Mouse (Mus musculus): ENCODE measurements around the gene Camkk2. TPM values are rescaled to one million over a fixed set of nuclear protein-coding genes. Genes with fewer than 3 reads are reported as not detected.

The Camkk2 gene
- polyA plus RNA-seq, 1 experiment from 2014 or later, result 57.2 TPM

GRCm38 (mm10) chr5:122756680-122757079 is 22.5 kb downstream of the Camkk2 start:
- no peak overlapping the region for H3K4me3 ChIP-seq (replicated peaks; ENCODE audit: low read length)
- 84% methylated on average over 7 of the region's 7 CpGs for WGBS
- H3K4me1 ChIP-seq (replicated peaks; ENCODE audit: control insufficient read depth, insufficient read depth, low read length), result no peaks in the 10 kb centered on the region
- H3K4me2 ChIP-seq (replicated peaks), result no peak overlapping the region
- no peaks in the 10 kb centered on the region for H3K27me3 ChIP-seq (ENCODE audit: control insufficient read depth, insufficient read depth, low read length)
- no peak for ATAC-seq (ENCODE audit: low FRiP score)
- H3K36me3 ChIP-seq (replicated peaks; ENCODE audit: control insufficient read depth, insufficient read depth), result peaks cover 65% of the 10 kb centered on the region
- H3K9me3 ChIP-seq (ENCODE audit: control insufficient read depth, low read length), result no peaks in the 10 kb centered on the region
- H3K27ac ChIP-seq, result no peak overlapping the region
- DNase-seq (ENCODE audit: low spot score), result no peak
- H3K9ac ChIP-seq, result no peak overlapping the region

DNA sequence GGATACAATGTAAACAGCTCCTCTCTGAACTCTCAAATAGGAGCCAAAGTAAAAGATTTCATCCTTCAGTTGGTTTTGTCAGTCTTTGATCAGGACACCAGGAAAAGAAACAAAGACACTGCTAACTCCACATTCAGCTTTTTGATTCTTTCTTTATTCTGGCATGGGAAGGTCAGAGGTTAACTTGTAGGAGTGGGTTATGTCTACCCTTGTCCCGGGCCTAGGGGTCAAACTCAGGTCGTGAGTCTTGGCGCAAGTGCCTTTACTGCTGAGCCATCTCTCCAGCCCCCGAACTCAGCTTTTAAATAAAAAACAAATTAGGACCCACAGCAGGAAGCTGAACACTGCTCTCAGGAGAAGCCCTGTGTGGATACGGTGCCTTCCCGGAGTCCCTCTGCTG is 23.1 kb downstream of the Camkk2 start:
- 33% methylated on average over 6 of the region's 6 CpGs for WGBS
- ATAC-seq (ENCODE audit: low FRiP score), result no peak
- no peaks in the 10 kb centered on the region for H3K9me3 ChIP-seq (ENCODE audit: control insufficient read depth, low read length)
- no peak overlapping the region for H3K9ac ChIP-seq
- H3K4me1 ChIP-seq (replicated peaks; ENCODE audit: control insufficient read depth, insufficient read depth, low read length), result no peaks in the 10 kb centered on the region
- H3K27ac ChIP-seq, result no peak overlapping the region
- peaks cover 65% of the 10 kb centered on the region for H3K36me3 ChIP-seq (replicated peaks; ENCODE audit: control insufficient read depth, insufficient read depth)
- H3K4me3 ChIP-seq (replicated peaks; ENCODE audit: low read length), result no peak overlapping the region
- no peaks in the 10 kb centered on the region for H3K27me3 ChIP-seq (ENCODE audit: control insufficient read depth, insufficient read depth, low read length)
- no peak overlapping the region for H3K4me2 ChIP-seq (replicated peaks)
- no peak for DNase-seq (ENCODE audit: low spot score)

- Histone ChIP-seq H3K4me1 (replicated peaks; ENCODE audit: control insufficient read depth, insufficient read depth, low read length) (no peaks in the 10 kb centered on the region), H3K4me2 (replicated peaks) (no peak overlapping the region), H3K9me3 (ENCODE audit: control insufficient read depth, low read length) (no peaks in the 10 kb centered on the region), H3K27me3 (ENCODE audit: control insufficient read depth, insufficient read depth, low read length) (no peaks in the 10 kb centered on the region), H3K4me3 (replicated peaks; ENCODE audit: low read length) (no peak overlapping the region), H3K27ac (no peak overlapping the region), H3K9ac (no peak overlapping the region), H3K36me3 (replicated peaks; ENCODE audit: control insufficient read depth, insufficient read depth) (peaks cover 65% of the 10 kb centered on the region)
- 95% methylated on average over 4 of the region's 4 CpGs for WGBS
- DNase-seq (ENCODE audit: low spot score), result no peak
- no peak for ATAC-seq (ENCODE audit: low FRiP score)
Observed at GRCm38 (mm10) chr5:122755620-122756019, 23.6 kb downstream of the Camkk2 start.

- H3K4me2 ChIP-seq (replicated peaks), result no peak overlapping the region
- DNase-seq (ENCODE audit: low spot score) (no peak), ATAC-seq (ENCODE audit: low FRiP score) (no peak)
- H3K4me3 ChIP-seq (replicated peaks; ENCODE audit: low read length), result no peak overlapping the region
- no peaks in the 10 kb centered on the region for H3K27me3 ChIP-seq (ENCODE audit: control insufficient read depth, insufficient read depth, low read length)
- H3K9me3 ChIP-seq (ENCODE audit: control insufficient read depth, low read length), result no peaks in the 10 kb centered on the region
- 96% methylated on average over 16 of the region's 16 CpGs for WGBS
- H3K4me1 ChIP-seq (replicated peaks; ENCODE audit: control insufficient read depth, insufficient read depth, low read length), result no peaks in the 10 kb centered on the region
- no peak overlapping the region for H3K27ac ChIP-seq
- H3K9ac ChIP-seq, result no peak overlapping the region
- peaks cover 74% of the 10 kb centered on the region for H3K36me3 ChIP-seq (replicated peaks; ENCODE audit: control insufficient read depth, insufficient read depth)
Observed at GRCm38 (mm10) chr5:122754477-122754876, 24.7 kb downstream of the Camkk2 start.

DNA sequence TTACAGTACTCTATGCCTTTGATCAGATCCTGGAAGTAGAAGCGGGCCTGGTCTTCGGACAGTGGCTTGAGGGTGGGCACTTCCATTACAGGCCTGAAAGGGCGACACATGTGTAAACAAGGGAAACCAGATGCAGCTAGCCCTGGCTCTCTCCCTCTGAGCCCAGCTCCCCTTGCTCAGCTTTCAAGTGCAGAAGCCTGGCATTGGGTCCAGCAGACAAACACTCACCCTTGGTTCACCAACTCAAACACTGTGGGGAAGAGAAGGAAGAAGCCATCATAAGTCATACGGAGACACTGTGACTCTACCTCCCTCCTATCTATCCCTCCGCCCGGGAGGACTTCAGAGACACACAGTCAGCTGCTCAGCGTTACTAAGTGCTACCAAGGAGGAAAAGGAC is 31.3 kb downstream of the Camkk2 start:
- 90% methylated on average over 7 of the region's 7 CpGs for WGBS
- H3K9ac ChIP-seq, result no peak overlapping the region
- no peak overlapping the region for H3K27ac ChIP-seq
- no peaks in the 10 kb centered on the region for H3K27me3 ChIP-seq (ENCODE audit: control insufficient read depth, insufficient read depth, low read length)
- H3K36me3 ChIP-seq (replicated peaks; ENCODE audit: control insufficient read depth, insufficient read depth), result peaks cover 70% of the 10 kb centered on the region
- H3K4me3 ChIP-seq (replicated peaks; ENCODE audit: low read length), result no peak overlapping the region
- no peak overlapping the region for H3K4me2 ChIP-seq (replicated peaks)
- H3K9me3 ChIP-seq (ENCODE audit: control insufficient read depth, low read length), result no peaks in the 10 kb centered on the region
- ATAC-seq (ENCODE audit: low FRiP score), result no peak
- no peak for DNase-seq (ENCODE audit: low spot score)
- H3K4me1 ChIP-seq (replicated peaks; ENCODE audit: control insufficient read depth, insufficient read depth, low read length), result no peaks in the 10 kb centered on the region

- DNase-seq (ENCODE audit: low spot score) (no peak), ATAC-seq (ENCODE audit: low FRiP score) (no peak)
- H3K9me3 ChIP-seq (ENCODE audit: control insufficient read depth, low read length), result no peaks in the 10 kb centered on the region
- no peaks in the 10 kb centered on the region for H3K27me3 ChIP-seq (ENCODE audit: control insufficient read depth, insufficient read depth, low read length)
- no peak overlapping the region for H3K4me3 ChIP-seq (replicated peaks; ENCODE audit: low read length)
- H3K9ac ChIP-seq, result no peak overlapping the region
- peaks cover 73% of the 10 kb centered on the region for H3K36me3 ChIP-seq (replicated peaks; ENCODE audit: control insufficient read depth, insufficient read depth)
- H3K4me2 ChIP-seq (replicated peaks), result no peak overlapping the region
- H3K4me1 ChIP-seq (replicated peaks; ENCODE audit: control insufficient read depth, insufficient read depth, low read length), result no peaks in the 10 kb centered on the region
- no peak overlapping the region for H3K27ac ChIP-seq
- WGBS, result 83% methylated on average over 13 of the region's 13 CpGs
Observed at GRCm38 (mm10) chr5:122743880-122744422, 35.3 kb downstream of the Camkk2 start.

- H3K36me3 ChIP-seq (replicated peaks; ENCODE audit: control insufficient read depth, insufficient read depth), result peaks cover 41% of the 10 kb centered on the region
- WGBS, result 95% methylated on average over 15 of the region's 15 CpGs
- DNase-seq (ENCODE audit: low spot score), result no peak
Observed at GRCm38 (mm10) chr5:122736761-122737160, 42.4 kb downstream of the Camkk2 start.

DNA sequence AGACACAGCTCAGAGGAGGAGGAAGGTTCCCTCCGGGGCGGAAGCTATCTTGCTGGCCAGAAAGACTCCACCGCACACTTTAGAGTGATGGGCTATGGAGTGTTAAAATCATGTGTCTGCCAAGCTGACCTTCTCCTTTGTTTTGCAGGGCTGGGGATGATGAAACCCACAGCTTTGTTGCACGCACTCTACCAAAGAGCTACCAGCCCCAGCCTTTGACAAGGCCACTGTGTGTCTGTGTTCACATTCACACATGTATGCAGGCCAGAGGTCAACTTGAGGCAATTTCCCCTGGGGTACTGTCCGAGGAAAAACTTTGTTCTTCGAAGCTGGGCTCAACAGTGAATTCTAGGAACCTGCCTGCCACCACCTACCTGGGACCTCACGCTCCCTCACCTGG is 43.4 kb downstream of the Camkk2 start:
- H3K4me3 ChIP-seq (replicated peaks; ENCODE audit: low read length), result no peak overlapping the region
- H3K9ac ChIP-seq, result no peak overlapping the region
- H3K4me2 ChIP-seq (replicated peaks), result no peak overlapping the region
- no peaks in the 10 kb centered on the region for H3K9me3 ChIP-seq (ENCODE audit: control insufficient read depth, low read length)
- 0 out of 2 replicates have a peak, but pooled peaks cover 5% of the 10 kb centered on the region for H3K4me1 ChIP-seq (replicated peaks; ENCODE audit: control insufficient read depth, insufficient read depth, low read length)
- no peak overlapping the region for H3K27ac ChIP-seq
- ATAC-seq (ENCODE audit: low FRiP score) (no peak), DNase-seq (ENCODE audit: low spot score) (no peak)
- peaks cover 37% of the 10 kb centered on the region for H3K36me3 ChIP-seq (replicated peaks; ENCODE audit: control insufficient read depth, insufficient read depth)
- 89% methylated on average over 7 of the region's 7 CpGs for WGBS
- no peaks in the 10 kb centered on the region for H3K27me3 ChIP-seq (ENCODE audit: control insufficient read depth, insufficient read depth, low read length)

More at GRCm38 (mm10) chr5:122736761-122737160, 42.4 kb downstream of the Camkk2 start:
- ATAC-seq (ENCODE audit: low FRiP score), result no peak
- no peaks in the 10 kb centered on the region for H3K27me3 ChIP-seq (ENCODE audit: control insufficient read depth, insufficient read depth, low read length)
- H3K4me1 ChIP-seq (replicated peaks; ENCODE audit: control insufficient read depth, insufficient read depth, low read length), result 0 out of 2 replicates have a peak, but pooled peaks cover 2% of the 10 kb centered on the region
- no peak overlapping the region for H3K4me2 ChIP-seq (replicated peaks)
- H3K27ac ChIP-seq, result no peak overlapping the region
- H3K4me3 ChIP-seq (replicated peaks; ENCODE audit: low read length), result no peak overlapping the region
- no peak overlapping the region for H3K9ac ChIP-seq
- H3K9me3 ChIP-seq (ENCODE audit: control insufficient read depth, low read length), result no peaks in the 10 kb centered on the region

GRCm38 (mm10) chr5:122733881-122734280 is 45.3 kb downstream of the Camkk2 start:
- 51% methylated on average over 17 of the region's 17 CpGs for WGBS

More at GRCm38 (mm10) chr5:122733881-122734280, 45.3 kb downstream of the Camkk2 start:
- H3K36me3 ChIP-seq (replicated peaks; ENCODE audit: control insufficient read depth, insufficient read depth), result peaks cover 32% of the 10 kb centered on the region; the same call in 1 of the 2 replicates
- ATAC-seq (ENCODE audit: low FRiP score), result no peak
- H3K4me1 ChIP-seq (replicated peaks; ENCODE audit: control insufficient read depth, insufficient read depth, low read length), result 0 out of 2 replicates have a peak, but pooled peaks cover 5% of the 10 kb centered on the region
- H3K4me3 ChIP-seq (replicated peaks; ENCODE audit: low read length), result no peak overlapping the region
- H3K27ac ChIP-seq, result no peak overlapping the region
- no peaks in the 10 kb centered on the region for H3K9me3 ChIP-seq (ENCODE audit: control insufficient read depth, low read length)
- H3K4me2 ChIP-seq (replicated peaks), result no peak overlapping the region
- no peak overlapping the region for H3K9ac ChIP-seq
- no peaks in the 10 kb centered on the region for H3K27me3 ChIP-seq (ENCODE audit: control insufficient read depth, insufficient read depth, low read length)
- DNase-seq (ENCODE audit: low spot score), result no peak
